Mouse (Mus musculus): ENCODE measurements at regions not wholly inside any gene's neighbourhood (a gene's known extent, or its start where the extent isn't known, plus 50 kb on each side); places are given as distances from the start of the nearest gene placed in this dataset.
A peak's percentile ranks its signal among the peaks of the same experiment; 100 is the strongest.

DNA sequence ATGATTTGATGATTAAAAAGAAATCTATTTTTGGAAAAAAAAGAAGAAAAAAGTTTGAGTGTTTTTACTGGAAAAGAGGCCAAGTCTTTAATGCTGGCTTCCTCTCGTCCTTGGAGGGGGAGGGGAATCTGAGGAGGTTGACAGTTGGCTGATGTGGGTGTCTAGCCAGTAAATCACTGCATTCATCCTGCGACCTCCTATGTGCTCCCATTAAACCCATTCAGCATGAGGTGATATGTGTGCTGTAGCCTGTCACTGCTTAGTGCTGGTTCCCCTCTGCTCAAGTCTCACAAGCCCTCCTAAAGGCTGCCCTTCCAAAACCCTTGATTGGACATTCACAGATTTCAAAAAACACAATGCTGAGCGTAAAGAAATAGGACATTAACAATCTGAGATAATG is 68.7 kb downstream of the Atoh1 start:
- Histone ChIP-seq H3K9me3 (replicated peaks) (no peaks in the 10 kb centered on the region), H3K36me3 (no peaks in the 10 kb centered on the region), H3K4me2 (replicated peaks) (no peak overlapping the region), H3K27ac (no peak overlapping the region), H3K9ac (no peak overlapping the region), H3K4me1 (no peaks in the 10 kb centered on the region), H3K4me3 (no peak overlapping the region), H3K27me3 (peaks cover 3% of the 10 kb centered on the region)
- no peak for ATAC-seq (ENCODE audit: low FRiP score)
- 41% methylated on average over 3 of the region's 3 CpGs for WGBS

DNA sequence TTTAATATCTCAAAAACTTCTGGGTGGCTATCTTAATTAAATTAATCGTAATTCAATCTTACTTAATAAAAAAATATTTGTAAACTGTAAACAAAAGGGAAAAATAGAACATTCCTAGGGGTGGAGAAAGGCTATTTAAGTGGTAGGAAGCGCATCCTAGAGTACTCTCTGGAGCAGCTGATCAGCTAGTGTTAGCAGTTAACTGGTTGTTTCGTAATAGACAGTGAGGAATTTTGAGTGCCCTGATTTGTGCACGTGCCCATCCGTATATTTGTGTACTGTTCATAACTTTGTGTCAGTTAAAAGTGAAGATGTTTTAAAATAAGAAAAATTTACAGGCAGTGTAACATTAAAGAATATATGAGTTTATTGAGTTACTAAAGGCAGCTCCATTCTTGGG is 69.9 kb downstream of the Atoh1 start:
- H3K27ac ChIP-seq, result no peak overlapping the region

DNA sequence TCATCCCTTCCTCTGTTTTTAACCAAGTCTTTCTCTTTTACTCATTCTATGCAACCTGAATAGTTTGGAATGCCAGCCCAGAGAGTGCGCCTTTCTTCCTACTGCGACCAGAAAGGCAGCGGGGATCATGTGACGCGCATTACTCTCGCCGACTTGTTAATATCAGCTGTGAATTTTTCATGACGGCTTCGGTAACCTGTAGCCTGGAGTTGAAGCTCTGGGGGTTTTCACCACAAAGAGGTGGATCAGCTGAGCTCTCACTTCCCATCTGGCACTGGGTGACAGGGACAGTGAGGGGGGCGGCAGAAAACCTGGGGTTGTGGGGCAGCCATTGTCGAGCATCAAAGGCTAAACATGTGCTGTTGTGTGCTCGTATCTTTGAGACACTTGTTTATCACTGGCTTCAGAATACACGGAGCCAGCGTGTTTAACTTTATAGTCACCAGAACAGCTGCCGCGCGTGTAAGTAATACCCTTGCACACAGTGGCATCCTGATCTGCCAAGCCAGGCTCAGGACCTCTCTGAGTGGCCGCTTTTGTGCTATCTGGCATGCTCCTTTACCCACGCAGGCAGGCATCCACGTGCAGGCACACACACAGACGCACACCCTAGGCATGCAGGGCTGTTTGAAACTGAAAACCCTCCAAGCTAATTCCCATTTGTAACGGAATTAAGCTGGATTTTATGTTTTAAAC is 70.5 kb downstream of the Atoh1 start:
- Histone ChIP-seq H3K4me3 (peak overlapping the region; percentile 39), H3K9ac (no peak overlapping the region), H3K27ac (no peak overlapping the region), H3K4me2 (replicated peaks) (peak overlapping the region; percentile 80), H3K9me3 (replicated peaks) (no peaks in the 10 kb centered on the region), H3K36me3 (no peaks in the 10 kb centered on the region), H3K4me1 (no peaks in the 10 kb centered on the region), H3K27me3 (peaks cover 3% of the 10 kb centered on the region)
- ATAC-seq (ENCODE audit: low FRiP score), result peak; percentile 81
- WGBS, result 8% methylated on average over 22 of the region's 22 CpGs

More for the DNA sequence above, 69.9 kb downstream of the Atoh1 start:
- ATAC-seq (ENCODE audit: low FRiP score), result no peak
- no peaks in the 10 kb centered on the region for H3K4me1 ChIP-seq
- H3K9me3 ChIP-seq (replicated peaks), result no peaks in the 10 kb centered on the region
- peak overlapping the region; percentile 39; the same call in 1 of the 2 replicates for H3K4me3 ChIP-seq
- H3K36me3 ChIP-seq, result no peaks in the 10 kb centered on the region
- H3K4me2 ChIP-seq (replicated peaks), result peak overlapping the region; percentile 80
- peaks cover 3% of the 10 kb centered on the region for H3K27me3 ChIP-seq
- 64% methylated on average over 5 of the region's 5 CpGs for WGBS
- no peak overlapping the region for H3K9ac ChIP-seq

DNA sequence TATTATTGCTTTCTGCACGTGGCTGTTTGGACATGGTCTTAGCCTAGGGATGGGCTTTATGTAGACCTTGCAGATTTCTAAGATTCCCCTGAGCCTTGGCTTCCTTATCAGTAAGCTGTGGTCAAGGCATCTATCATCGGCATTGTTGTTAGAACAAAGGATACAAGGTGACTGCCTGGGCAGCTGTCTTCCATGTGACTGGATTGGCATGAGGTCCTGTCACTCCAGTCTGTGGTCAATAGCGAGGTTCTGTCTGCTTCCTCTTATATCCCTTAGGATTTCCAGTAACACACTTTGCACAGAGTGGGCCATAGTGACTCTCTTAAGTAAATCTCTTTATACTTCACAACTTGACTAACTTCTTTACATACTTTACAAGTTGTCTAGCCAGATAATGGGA is 72.0 kb downstream of the Atoh1 start:
- Histone ChIP-seq H3K27me3 (peaks cover 3% of the 10 kb centered on the region), H3K4me3 (no peak overlapping the region), H3K4me2 (replicated peaks) (no peak overlapping the region), H3K4me1 (no peaks in the 10 kb centered on the region), H3K36me3 (no peaks in the 10 kb centered on the region), H3K27ac (no peak overlapping the region), H3K9ac (no peak overlapping the region), H3K9me3 (replicated peaks) (no peaks in the 10 kb centered on the region)
- ATAC-seq (ENCODE audit: low FRiP score), result no peak
- WGBS, result 25% methylated on average over 3 of the region's 3 CpGs

- Histone ChIP-seq H3K9ac (no peak overlapping the region), H3K9me3 (replicated peaks) (no peaks in the 10 kb centered on the region), H3K4me1 (no peaks in the 10 kb centered on the region), H3K27ac (no peak overlapping the region), H3K36me3 (no peaks in the 10 kb centered on the region), H3K4me2 (replicated peaks) (no peak overlapping the region), H3K4me3 (no peak overlapping the region), H3K27me3 (no peaks in the 10 kb centered on the region)
- 95% methylated on average over 1 of the region's 1 CpGs for WGBS
- no peak for ATAC-seq (ENCODE audit: low FRiP score)
These were observed 86.2 kb downstream of the Atoh1 start for GRCm38 (mm10) chr6:64815115-64815514.

- no peak for ATAC-seq (ENCODE audit: low FRiP score)
- H3K27me3 ChIP-seq, result no peaks in the 10 kb centered on the region
- peaks cover 2% of the 10 kb centered on the region; the same call in 1 of the 2 replicates for H3K4me1 ChIP-seq
- H3K9me3 ChIP-seq (replicated peaks), result no peaks in the 10 kb centered on the region
- no peaks in the 10 kb centered on the region for H3K36me3 ChIP-seq
- H3K4me2 ChIP-seq (replicated peaks), result no peak overlapping the region
- H3K27ac ChIP-seq, result no peak overlapping the region
- no peak overlapping the region for H3K4me3 ChIP-seq
- no peak overlapping the region for H3K9ac ChIP-seq
- 38% methylated on average over 4 of the region's 4 CpGs for WGBS
These were observed 120.2 kb downstream of the Atoh1 start for GRCm38 (mm10) chr6:64849097-64849648.

- H3K4me1 ChIP-seq, result no peaks in the 10 kb centered on the region
- no peak for ATAC-seq (ENCODE audit: low FRiP score)
- WGBS, result 79% methylated on average over 4 of the region's 4 CpGs
These were observed 134.0 kb downstream of the Atoh1 start for GRCm38 (mm10) chr6:64862901-64863300.

DNA sequence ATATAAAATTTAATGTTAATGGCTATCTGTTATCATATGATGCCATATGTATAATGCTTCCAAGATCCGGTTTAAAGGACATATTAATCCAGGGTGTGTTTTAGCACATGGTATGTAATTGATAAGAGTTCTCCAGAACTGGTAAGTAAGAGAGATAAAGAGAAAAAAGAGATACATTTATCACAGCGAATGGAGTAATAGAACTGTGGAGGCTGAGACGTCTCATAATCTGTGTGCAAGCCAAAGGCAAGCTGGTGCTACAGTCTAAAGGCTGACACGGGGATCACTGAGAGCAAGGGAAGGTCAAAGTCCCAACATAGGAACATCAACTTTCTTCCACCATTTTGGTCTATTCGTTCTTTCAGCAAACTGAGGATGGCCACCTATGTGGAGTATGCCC is 146.0 kb upstream of the Smarcad1 start:
- H3K4me2 ChIP-seq (replicated peaks), result no peak overlapping the region
- no peaks in the 10 kb centered on the region for H3K9me3 ChIP-seq (replicated peaks)
- no peaks in the 10 kb centered on the region for H3K27me3 ChIP-seq
- 91% methylated on average over 5 of the region's 5 CpGs for WGBS
- no peaks in the 10 kb centered on the region for H3K4me1 ChIP-seq
- no peak for ATAC-seq (ENCODE audit: low FRiP score)
- H3K9ac ChIP-seq, result no peak overlapping the region
- H3K4me3 ChIP-seq, result no peak overlapping the region
- no peaks in the 10 kb centered on the region for H3K36me3 ChIP-seq
- H3K27ac ChIP-seq, result no peak overlapping the region

More at GRCm38 (mm10) chr6:64862901-64863300, 134.0 kb downstream of the Atoh1 start:
- Histone ChIP-seq H3K27ac (no peak overlapping the region), H3K9me3 (replicated peaks) (no peaks in the 10 kb centered on the region), H3K4me3 (no peak overlapping the region), H3K9ac (no peak overlapping the region), H3K4me2 (replicated peaks) (no peak overlapping the region), H3K36me3 (no peaks in the 10 kb centered on the region), H3K27me3 (no peaks in the 10 kb centered on the region)
